Mouse (Mus musculus) neural tube, embryonic 11.5 days (tissue): ENCODE data around the gene Bclaf3. TPM values are rescaled to one million over a fixed set of nuclear protein-coding genes. Genes with fewer than 3 reads are reported as not detected.
A peak's percentile ranks its signal among the peaks of the same experiment; 100 is the strongest.

Source experiments
- ATAC-seq: fragments of 200-750 bp; cut with Nextera tagmentation; 2 replicates; pipeline ENCODE4 v1.8.0; 2017; ENCODE audit warnings: moderate number of reproducible peaks, mild to moderate bottlenecking, moderate TSS enrichment, moderate library complexity; ENCODE audit not compliant: insufficient read depth, low FRiP score, low TSS enrichment
- DNase-seq: peaks from one replicate; pipeline ENCODE4 v3.0.0-alpha.2; 2015; ENCODE audit warnings: low spot score
- H3K27ac ChIP-seq: fragments of 300-500 bp; sonication (generic); 2 replicates; pipeline ENCODE4 v1.5.1; 2014; ENCODE audit warnings: low read depth, mild to moderate bottlenecking, low read length
- H3K27me3 ChIP-seq: fragments of 300-500 bp; sonication (generic); 2 replicates; pipeline ENCODE4 v1.6.1; 2014; ENCODE audit warnings: mild to moderate bottlenecking, low read length, mixed read lengths; ENCODE audit not compliant: control insufficient read depth, insufficient read depth
- H3K36me3 ChIP-seq: fragments of 300-500 bp; sonication (generic); 2 replicates; pipeline ENCODE4 v1.6.1; 2014; ENCODE audit warnings: mild to moderate bottlenecking, low read length, moderate library complexity, mixed read lengths; ENCODE audit not compliant: control insufficient read depth, insufficient read depth
- H3K4me1 ChIP-seq: fragments of 300-500 bp; sonication (generic); 2 replicates; pipeline ENCODE4 v1.6.1; 2014; ENCODE audit warnings: low read length, mixed read lengths; ENCODE audit not compliant: control insufficient read depth, insufficient read depth
- H3K4me2 ChIP-seq: fragments of 300-500 bp; sonication (generic); 2 replicates; pipeline ENCODE4 v1.6.1; 2014; ENCODE audit warnings: low read depth, mild to moderate bottlenecking, moderate library complexity
- H3K4me3 ChIP-seq: fragments of 300-500 bp; sonication (generic); 2 replicates; pipeline ENCODE4 v1.5.1; 2014; ENCODE audit warnings: low read depth, low read length
- H3K9ac ChIP-seq: fragments of 300-500 bp; sonication (generic); 2 replicates; pipeline ENCODE4 v1.6.1; 2014; ENCODE audit warnings: mild to moderate bottlenecking, low read length
- H3K9me3 ChIP-seq: fragments of 300-500 bp; sonication (generic); 2 replicates; pipeline ENCODE4 v1.6.1; 2016; ENCODE audit warnings: low read length; ENCODE audit not compliant: control insufficient read depth
- WGBS: fragments of 180-500 bp; shearing (Covaris S2); extraction: QIAGEN DNeasy Blood & Tissue Kit; methylation state at CpG from one replicate; pipeline ENCODE4 v1.1.7; 2014; 5-methylcytosine and 5-hydroxymethylcytosine counted together
- polyA plus RNA-seq: library from polyadenylated mRNA; unstranded; fragments of >200 nt; fragmentation: Nextera tagmentation; extraction: Ambion mirVana; gene quantifications from 2 replicates; pipeline ENCODE4 v1.2.1, GENCODE M21; 2014

The Bclaf3 gene
- polyA plus RNA-seq, 1 experiment from 2014 or later: 25.7 TPM

DNA sequence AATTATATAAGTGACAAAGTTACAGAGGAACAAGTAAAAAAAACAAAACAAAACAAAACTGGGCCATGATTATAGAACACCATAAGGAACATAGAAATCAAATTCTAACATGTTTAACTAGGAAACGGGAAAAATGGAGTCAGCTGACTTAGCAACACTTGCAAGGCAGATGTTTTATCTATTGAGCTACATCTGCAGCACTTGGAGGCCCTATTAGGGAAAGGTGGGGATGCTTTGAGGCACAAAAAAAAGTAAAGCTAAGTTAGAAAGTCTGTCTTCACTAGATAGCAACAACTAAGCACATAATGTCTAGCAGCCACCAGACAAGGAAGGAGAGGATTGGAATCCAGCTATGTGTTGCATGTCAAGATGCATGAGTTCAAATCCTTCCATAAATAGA, 71.0 kb downstream of the Bclaf3 start:
- 83% methylated on average over 1 of the region's 1 CpGs for WGBS
- DNase-seq: no peak
- H3K4me1 ChIP-seq: no peaks in the 10 kb centered on the region

GRCm38 (mm10) chrX:159604832-159605231, 78.3 kb downstream of the Bclaf3 start:
- H3K4me1 ChIP-seq: no peaks in the 10 kb centered on the region
- H3K4me2 ChIP-seq: no peak overlapping the region
- 82% methylated on average over 2 of the region's 2 CpGs for WGBS
- H3K9ac ChIP-seq: no peak overlapping the region
- no peaks in the 10 kb centered on the region for H3K9me3 ChIP-seq
- DNase-seq (no peak), ATAC-seq (no peak)
- no peaks in the 10 kb centered on the region for H3K36me3 ChIP-seq
- H3K4me3 ChIP-seq: no peak overlapping the region
- H3K27me3 ChIP-seq: no peaks in the 10 kb centered on the region
- no peak overlapping the region for H3K27ac ChIP-seq

More for the DNA sequence above, 71.0 kb downstream of the Bclaf3 start:
- Histone ChIP-seq H3K4me2 (no peak overlapping the region), H3K9ac (no peak overlapping the region), H3K36me3 (no peaks in the 10 kb centered on the region), H3K9me3 (no peaks in the 10 kb centered on the region), H3K27me3 (no peaks in the 10 kb centered on the region), H3K27ac (no peak overlapping the region), H3K4me3 (no peak overlapping the region)
- ATAC-seq: no peak

DNA sequence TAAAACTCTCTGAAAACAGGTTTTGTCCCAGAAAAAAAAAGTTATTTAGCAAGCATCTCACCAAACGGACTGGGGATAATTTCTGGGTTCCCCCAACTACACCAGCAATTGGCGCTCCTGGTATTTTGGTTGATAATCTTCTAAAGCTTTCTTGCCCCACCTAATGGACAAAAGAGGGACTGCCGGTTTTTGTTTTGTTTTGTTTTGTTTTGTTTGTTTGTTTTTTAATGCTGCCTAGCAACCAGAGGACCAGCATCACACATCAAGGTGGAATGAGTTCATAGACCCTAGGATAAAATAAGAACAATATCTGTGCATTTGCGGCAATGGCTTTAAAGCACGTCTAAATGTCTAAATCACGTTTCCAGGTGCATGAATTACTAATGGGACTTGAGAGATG, 80.4 kb downstream of the Bclaf3 start:
- no peaks in the 10 kb centered on the region for H3K4me1 ChIP-seq
- H3K27me3 ChIP-seq: no peaks in the 10 kb centered on the region
- H3K9me3 ChIP-seq: no peaks in the 10 kb centered on the region
- 50% methylated on average over 6 of the region's 6 CpGs for WGBS
- H3K9ac ChIP-seq: no peak overlapping the region
- no peak overlapping the region for H3K4me3 ChIP-seq
- DNase-seq (peak; percentile 14), ATAC-seq (no peak)
- no peaks in the 10 kb centered on the region for H3K36me3 ChIP-seq
- H3K4me2 ChIP-seq: no peak overlapping the region
- H3K27ac ChIP-seq: no peak overlapping the region

- Histone ChIP-seq H3K27me3 (no peaks in the 10 kb centered on the region), H3K4me3 (peak overlapping the region; percentile 52), H3K4me2 (peak overlapping the region; percentile 58), H3K36me3 (no peaks in the 10 kb centered on the region), H3K4me1 (no peaks in the 10 kb centered on the region), H3K27ac (no peak overlapping the region), H3K9me3 (no peaks in the 10 kb centered on the region), H3K9ac (no peak overlapping the region; the same call in 1 of the 2 replicates)
- ATAC-seq (peak; percentile 58), DNase-seq (no peak)
- 29% methylated on average over 12 of the region's 12 CpGs for WGBS
These were observed 99.9 kb downstream of the Bclaf3 start for GRCm38 (mm10) chrX:159626208-159626906.

GRCm38 (mm10) chrX:159626907-159627587, 100.6 kb downstream of the Bclaf3 start, which contains the start of gene Sh3kbp1:
Sh3kbp1 (plus strand) TSS chrX:159627272.
- Histone ChIP-seq H3K27me3 (no peaks in the 10 kb centered on the region), H3K27ac (no peak within 1 kb of the TSS), H3K9ac (peak within 1 kb of the TSS; percentile 58), H3K36me3 (no peaks in the 10 kb centered on the region), H3K4me2 (peak within 1 kb of the TSS; percentile 58), H3K4me1 (no peaks in the 10 kb centered on the region), H3K4me3 (peak within 1 kb of the TSS; percentile 52), H3K9me3 (no peaks in the 10 kb centered on the region)
- peak; percentile 91 for ATAC-seq
- WGBS: 26% methylated on average over 32 of the region's 60 CpGs
- peak; percentile 79 for DNase-seq

GRCm38 (mm10) chrX:159627588-159628566, 101.4 kb downstream of the Bclaf3 start:
- WGBS: 14% methylated on average over 47 of the region's 56 CpGs
- peak; percentile 68 for ATAC-seq
- peak; percentile 63 for DNase-seq
- Histone ChIP-seq H3K4me2 (peak overlapping the region; percentile 58), H3K4me1 (no peaks in the 10 kb centered on the region), H3K4me3 (peak overlapping the region; percentile 52), H3K36me3 (no peaks in the 10 kb centered on the region), H3K9me3 (no peaks in the 10 kb centered on the region), H3K27me3 (no peaks in the 10 kb centered on the region), H3K27ac (no peak overlapping the region), H3K9ac (peak overlapping the region; percentile 58)

GRCm38 (mm10) chrX:159628629-159629028, 102.1 kb downstream of the Bclaf3 start:
- Histone ChIP-seq H3K27me3 (no peaks in the 10 kb centered on the region), H3K9me3 (no peaks in the 10 kb centered on the region), H3K27ac (no peak overlapping the region), H3K4me3 (peak overlapping the region; percentile 52), H3K4me1 (no peaks in the 10 kb centered on the region), H3K4me2 (peak overlapping the region; percentile 58), H3K36me3 (no peaks in the 10 kb centered on the region), H3K9ac (no peak overlapping the region)
- WGBS: 52% methylated on average over 4 of the region's 4 CpGs
- ATAC-seq (no peak), DNase-seq (no peak)

DNA sequence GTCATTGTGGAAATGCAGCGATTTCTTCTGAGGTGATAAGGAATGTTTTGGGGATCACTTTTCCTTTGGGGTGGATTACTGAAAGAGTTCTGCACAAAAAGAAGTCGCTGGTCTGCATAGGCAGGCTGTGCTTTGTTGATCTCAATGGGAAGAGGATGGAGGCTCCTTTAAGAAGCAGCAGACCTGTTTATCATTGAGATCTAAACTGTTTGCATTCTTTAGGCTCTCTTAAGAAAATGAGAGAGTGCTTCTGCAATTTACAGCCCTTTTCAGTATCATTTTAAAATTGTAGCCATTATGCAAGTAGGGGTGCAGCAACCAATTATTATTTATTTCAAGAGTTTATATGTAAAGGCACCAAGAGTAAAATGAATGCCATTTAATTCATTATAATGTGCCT, 102.7 kb downstream of the Bclaf3 start:
- Histone ChIP-seq H3K4me3 (no peak overlapping the region), H3K27ac (no peak overlapping the region), H3K4me1 (no peaks in the 10 kb centered on the region), H3K4me2 (peak overlapping the region; percentile 58; the same call in 1 of the 2 replicates), H3K27me3 (no peaks in the 10 kb centered on the region), H3K36me3 (no peaks in the 10 kb centered on the region), H3K9me3 (no peaks in the 10 kb centered on the region), H3K9ac (no peak overlapping the region)
- 35% methylated on average over 2 of the region's 2 CpGs for WGBS
- ATAC-seq (no peak), DNase-seq (no peak)
